Mouse (Mus musculus) layer of hippocampus, adult 18-20 months (tissue): ENCODE results near the gene Sytl1. TPM values are rescaled to one million over a fixed set of nuclear protein-coding genes. Genes with fewer than 3 reads are reported as not detected.

Source experiments
- DNase-seq, 2 experiments: peaks; one replicate each; pipeline ENCODE4 v3.0.0; 2022; ENCODE audit warnings: low spot score in 2 of 2
- total RNA-seq, 2 experiments: library from RNA; stranded (reverse); gene quantifications; 2 replicates each; pipeline ENCODE4 v1.2.3; 2021

The Sytl1 gene
- total RNA-seq, 2 experiments from 2014 or later = 0.68 to 1.6 TPM

GRCm38 (mm10) chr4:133247806-133248449 lies 15.0 kb downstream of the Sytl1 start:
- DNase-seq = no peak

GRCm38 (mm10) chr4:133247072-133247471 lies 15.8 kb downstream of the Sytl1 start:
- no peak for DNase-seq

- no peak for DNase-seq
Measured at GRCm38 (mm10) chr4:133244289-133244688, 18.6 kb downstream of the Sytl1 start.

- no peak for DNase-seq
Measured at GRCm38 (mm10) chr4:133243538-133243937, 19.4 kb downstream of the Sytl1 start.

- DNase-seq = no peak
Measured at GRCm38 (mm10) chr4:133242710-133243109, 20.2 kb downstream of the Sytl1 start.

- no peak for DNase-seq
Measured at GRCm38 (mm10) chr4:133241910-133242309, 21.0 kb downstream of the Sytl1 start.

- DNase-seq = peak; percentile 83 to 91
Measured at GRCm38 (mm10) chr4:133240934-133241908, 21.7 kb downstream of the Sytl1 start.

- peak in 1 of 2 experiments; percentile 29 for DNase-seq
Measured at GRCm38 (mm10) chr4:133240490-133240921, 22.4 kb downstream of the Sytl1 start, which contains the start of gene Map3k6. Gene Map3k6, plus strand, starts transcription at chr4:133240818.

- no peak for DNase-seq
Measured at GRCm38 (mm10) chr4:133237911-133238310, 25.0 kb downstream of the Sytl1 start.

GRCm38 (mm10) chr4:133235415-133235814 lies 27.5 kb downstream of the Sytl1 start:
- DNase-seq = no peak

- no peak for DNase-seq
Measured at GRCm38 (mm10) chr4:133234771-133235170, 28.1 kb downstream of the Sytl1 start.

- peak in 1 of 2 experiments; percentile 31 for DNase-seq
Measured at GRCm38 (mm10) chr4:133233285-133233976, 29.5 kb downstream of the Sytl1 start.

- DNase-seq = peak in 1 of 2 experiments; percentile 71
Measured at GRCm38 (mm10) chr4:133229582-133229981, 33.3 kb downstream of the Sytl1 start.

GRCm38 (mm10) chr4:133227636-133228035 lies 35.3 kb downstream of the Sytl1 start:
- no peak for DNase-seq

- no peak for DNase-seq
Measured at GRCm38 (mm10) chr4:133226073-133226472, 36.8 kb downstream of the Sytl1 start.

GRCm38 (mm10) chr4:133223875-133224274 lies 39.0 kb downstream of the Sytl1 start:
- DNase-seq = no peak

- DNase-seq = no peak
Measured at GRCm38 (mm10) chr4:133221701-133222100, 41.2 kb downstream of the Sytl1 start.

GRCm38 (mm10) chr4:133220656-133221055 lies 42.3 kb downstream of the Sytl1 start:
- no peak for DNase-seq

- DNase-seq = no peak
Measured at GRCm38 (mm10) chr4:133218745-133219144, 44.2 kb downstream of the Sytl1 start.

GRCm38 (mm10) chr4:133217641-133218040 lies 45.3 kb downstream of the Sytl1 start:
- peak in 1 of 2 experiments; percentile 62 for DNase-seq

GRCm38 (mm10) chr4:133213661-133214060 lies 49.3 kb downstream of the Sytl1 start:
- no peak for DNase-seq

- no peak for DNase-seq
Measured at GRCm38 (mm10) chr4:133213268-133213590, 49.7 kb downstream of the Sytl1 start.
